Mouse (Mus musculus) right cerebral cortex, postnatal 14 days (tissue): Measurements from ENCODE around the gene Ndufs5.

ENCODE experiments used
- DNase-seq: peaks from one replicate; pipeline ENCODE4 v3.0.0; 2022

Ndufs5 gene

GRCm38 (mm10) chr4:123687025-123687781 is 30.8 kb downstream of the Ndufs5 start:
- DNase-seq = peak; percentile 48

DNA sequence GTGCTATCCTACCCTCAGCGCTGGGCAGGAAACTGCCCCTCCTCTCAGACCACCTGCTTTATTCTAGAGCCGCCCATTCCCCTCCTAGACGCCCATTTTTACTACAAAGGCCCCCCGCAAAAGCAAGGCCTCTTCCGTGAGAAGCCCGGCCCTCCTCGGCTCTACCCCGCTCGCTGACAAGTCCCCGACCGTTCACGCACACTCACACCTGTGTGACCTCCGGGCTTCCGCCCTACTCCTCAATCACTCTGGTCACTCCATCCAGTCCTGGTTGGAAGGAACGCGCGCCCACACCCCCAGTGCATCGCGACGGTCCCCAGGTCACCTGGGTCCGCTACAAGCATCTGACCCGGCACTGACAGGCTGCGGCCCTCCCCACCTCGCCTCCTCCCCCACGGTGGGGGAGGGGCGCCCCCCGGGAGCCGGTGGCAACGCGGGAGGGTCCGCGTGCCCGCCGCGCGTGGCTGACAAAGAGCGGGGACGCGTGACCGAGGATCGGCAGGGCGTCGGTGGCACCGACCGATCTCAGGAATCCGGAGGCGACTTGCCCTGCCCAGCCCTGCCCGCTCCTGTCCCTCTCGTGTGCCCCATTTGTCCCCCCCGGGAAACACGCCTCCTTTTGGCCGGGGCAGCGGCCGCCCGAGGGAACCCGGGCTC is 31.5 kb downstream of the Ndufs5 start:
- peak; percentile 40 for DNase-seq

- DNase-seq = no peak
Observed at GRCm38 (mm10) chr4:123685506-123686242, 32.3 kb downstream of the Ndufs5 start.

GRCm38 (mm10) chr4:123685046-123685445 is 33.0 kb downstream of the Ndufs5 start:
- no peak for DNase-seq

DNA sequence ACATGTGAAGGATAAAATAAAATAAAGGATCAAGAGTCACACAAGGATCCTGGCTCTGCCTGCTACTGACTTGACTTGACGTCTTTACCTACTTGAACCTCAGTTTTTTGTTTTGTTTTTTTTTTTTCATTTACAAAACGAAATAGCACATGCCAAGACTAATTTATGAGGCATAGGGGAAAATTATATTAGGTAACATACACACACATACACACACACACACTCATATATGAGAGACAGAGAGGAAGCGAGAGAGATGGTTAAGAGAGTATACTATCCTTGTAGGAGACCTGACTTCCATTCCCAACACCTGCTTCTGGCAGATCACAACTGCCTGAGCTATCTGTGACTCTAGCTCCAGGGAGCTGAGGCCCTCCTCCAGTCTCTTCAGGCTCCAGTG is 33.7 kb downstream of the Ndufs5 start, which contains the start of gene Macf1:
Macf1 (minus strand) TSS at position 101 of the 400 bp plus-strand sequence.
- no peak for DNase-seq

DNA sequence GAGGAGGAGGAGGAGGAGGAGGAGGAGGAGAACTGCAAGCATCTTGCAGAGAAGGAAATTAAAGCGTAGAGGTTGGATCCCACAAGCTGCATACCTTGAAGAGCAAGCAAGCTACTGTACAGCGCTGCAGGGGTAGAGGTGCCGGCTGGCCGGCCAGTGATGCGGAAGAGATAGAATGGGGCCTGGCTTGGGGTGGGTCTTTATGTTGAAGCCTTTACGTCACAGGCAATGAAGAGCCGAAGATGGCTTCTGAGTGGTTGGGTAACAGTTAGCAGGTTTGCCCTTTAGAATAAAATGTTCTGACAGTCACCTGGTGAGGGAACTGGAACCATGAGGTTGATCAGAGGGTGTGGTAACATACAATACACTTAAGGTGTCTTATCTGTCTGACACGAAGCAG is 35.7 kb downstream of the Ndufs5 start:
- DNase-seq = no peak

- no peak for DNase-seq
Observed at GRCm38 (mm10) chr4:123680962-123681361, 37.0 kb downstream of the Ndufs5 start.

- peak; percentile 60 for DNase-seq
Observed at GRCm38 (mm10) chr4:123677060-123677804, 40.8 kb downstream of the Ndufs5 start.

GRCm38 (mm10) chr4:123670598-123670997 is 47.4 kb downstream of the Ndufs5 start:
- no peak for DNase-seq

DNA sequence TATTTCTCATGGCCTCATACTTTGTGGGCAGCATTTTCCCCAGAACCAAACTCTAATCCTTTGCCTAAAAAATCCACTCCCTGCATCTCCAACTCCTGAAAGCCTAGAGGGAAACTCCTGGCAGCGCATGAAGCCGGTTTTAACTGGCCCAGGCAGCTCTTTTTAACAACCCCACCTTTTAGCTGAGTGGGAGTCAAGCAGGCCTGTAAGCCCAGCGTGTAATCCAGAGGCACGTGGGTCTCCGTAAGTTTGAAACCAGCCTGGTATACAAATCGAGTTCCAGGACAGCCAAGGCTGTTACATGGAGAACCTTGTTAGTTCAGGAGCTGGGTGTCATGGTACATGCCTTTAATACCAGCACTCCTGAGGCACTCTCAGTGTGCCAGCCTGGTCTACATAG is 48.3 kb downstream of the Ndufs5 start:
- no peak for DNase-seq

DNA sequence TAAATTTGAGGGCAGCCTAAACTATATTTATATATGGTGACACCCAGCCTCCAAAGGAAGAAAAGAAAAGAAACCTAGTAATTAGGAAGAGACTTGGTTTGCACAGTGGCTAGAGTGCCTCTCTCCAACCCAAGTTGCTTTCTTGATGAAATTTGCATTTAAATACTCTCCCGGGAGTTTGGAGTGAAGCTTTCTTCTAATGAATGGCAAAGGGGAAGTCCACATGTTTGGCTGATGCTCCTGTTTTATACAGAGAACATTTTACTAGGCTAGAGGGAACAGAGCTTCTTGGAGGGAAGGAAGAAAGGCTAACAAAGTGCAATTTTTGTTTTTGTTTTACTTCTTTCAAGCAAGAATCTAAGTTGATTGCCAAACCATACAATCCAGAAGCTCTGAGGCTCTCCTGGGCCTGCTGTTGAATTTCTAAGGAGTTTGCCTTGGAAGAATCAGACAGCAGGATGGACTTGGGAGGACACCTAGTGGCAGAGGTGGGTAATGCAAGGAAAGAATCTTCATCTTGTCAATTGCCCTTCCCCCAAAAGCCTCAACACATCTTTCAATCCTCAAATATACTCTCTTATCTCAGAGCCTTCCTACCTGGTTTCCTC is 50.6 kb downstream of the Ndufs5 start:
- DNase-seq = peak; percentile 77

GRCm38 (mm10) chr4:123666517-123666916 is 51.5 kb downstream of the Ndufs5 start:
- no peak for DNase-seq

- no peak for DNase-seq
Observed at GRCm38 (mm10) chr4:123665681-123666278, 52.2 kb downstream of the Ndufs5 start.

DNA sequence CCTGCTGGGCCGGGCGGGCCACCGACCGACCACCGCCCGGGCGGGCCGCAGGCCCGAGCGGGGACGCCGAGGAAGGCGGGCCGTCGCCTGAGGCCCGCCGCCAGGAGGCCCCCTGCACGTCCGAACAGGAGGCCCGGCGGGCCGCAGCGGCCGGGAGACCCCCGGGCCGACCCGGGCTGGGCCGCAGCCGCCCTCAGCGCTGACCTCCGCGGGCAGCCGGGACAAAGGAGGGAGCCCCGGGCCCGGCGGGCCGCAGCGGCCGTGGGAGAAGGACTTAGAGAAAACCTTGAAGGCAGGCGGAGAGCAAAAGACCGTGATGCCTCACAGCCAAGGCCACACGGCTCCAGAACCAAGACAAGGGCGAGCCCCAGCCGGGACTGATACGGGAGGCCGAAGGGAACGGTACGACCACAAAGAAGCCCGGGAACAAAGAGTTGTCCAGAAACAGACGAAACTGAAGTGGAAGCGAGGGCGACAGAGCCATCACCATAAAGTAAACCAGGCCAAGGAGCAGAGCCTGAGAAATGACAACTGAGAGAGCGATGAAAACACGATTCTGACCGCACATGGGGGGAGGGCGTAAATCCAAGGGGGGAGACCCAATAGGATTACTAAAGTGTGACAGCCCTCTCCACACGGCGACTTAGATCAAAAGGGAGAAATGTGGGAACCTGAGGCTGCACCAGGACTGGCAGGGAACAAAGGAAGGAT is 52.9 kb downstream of the Ndufs5 start:
- DNase-seq = no peak

GRCm38 (mm10) chr4:123664021-123664950 is 53.7 kb downstream of the Ndufs5 start:
- peak; percentile 66 for DNase-seq

- no peak for DNase-seq
Observed at GRCm38 (mm10) chr4:123663688-123663965, 54.4 kb downstream of the Ndufs5 start.

- no peak for DNase-seq
Observed at GRCm38 (mm10) chr4:123662914-123663687, 54.9 kb downstream of the Ndufs5 start.
